Mouse (Mus musculus) small intestine, adult 2 months (tissue): Measurements from ENCODE around the gene Camk1g.

Experiments
- CTCF ChIP-seq: fragments of 200-500 bp; IDR thresholded peaks from 2 replicates; pipeline ENCODE4 v1.5.1; 2012; ENCODE audit warnings: low read depth, mild to moderate bottlenecking, control low read depth, inconsistent platforms, low read length, moderate library complexity, mixed read lengths; ENCODE audit not compliant: insufficient replicate concordance, insufficient read length; ENCODE audit errors: extremely low read depth
- POLR2A ChIP-seq: fragments of 200-500 bp; IDR thresholded peaks from 2 replicates; pipeline ENCODE4 v1.6.1; 2012; ENCODE audit warnings: low read depth, mild to moderate bottlenecking, control low read depth, inconsistent platforms, low read length, moderate library complexity

DNA sequence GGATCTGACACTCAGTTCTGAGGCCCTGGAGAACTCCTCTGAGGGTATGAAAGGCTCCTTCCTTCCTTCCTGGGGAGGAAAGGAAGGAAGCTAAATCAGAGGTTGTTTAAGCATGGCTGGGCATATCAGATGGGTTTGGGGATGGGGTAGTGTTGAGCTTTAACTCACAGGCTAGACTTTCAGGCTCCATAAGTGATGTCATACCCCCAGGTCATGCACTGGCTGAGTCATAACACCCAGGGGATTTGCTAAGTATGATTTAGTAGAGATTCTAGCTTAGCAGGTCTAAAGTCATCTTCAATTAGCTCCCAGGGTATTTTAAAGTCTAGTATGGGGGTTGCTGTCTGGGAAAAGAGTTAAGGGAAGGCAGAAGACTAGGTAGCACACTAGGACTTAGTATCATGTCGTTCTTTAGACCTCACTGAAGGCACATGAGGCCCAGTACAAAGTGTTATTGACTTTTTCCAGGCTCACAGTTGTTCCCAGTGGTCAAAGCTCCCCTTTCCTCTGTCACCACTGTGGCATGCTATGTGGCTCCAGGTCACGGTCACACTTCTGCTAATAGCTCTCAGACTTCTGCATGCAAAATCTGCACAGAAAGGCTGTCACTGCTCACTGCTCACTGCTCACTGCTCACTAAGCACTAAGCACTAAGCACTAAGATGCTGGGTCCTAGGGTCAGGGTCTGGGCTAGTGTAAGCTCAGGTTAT is 28.8 kb upstream of the Camk1g start:
- TF ChIP-seq CTCF = no peak
- no peak for TF ChIP-seq POLR2A
